Mouse (Mus musculus) mouse embryonic stem cell (cell line): Measurements from ENCODE around the gene Asphd2.

ENCODE experiments used
- in situ Hi-C, 2 experiments: fragments of 300-500 bp; cut with MboI; formaldehyde crosslinking; loops; 1 replicate in 1 of 2; 3 replicates in 1 of 2; pipeline ENCODE4 v1.14.3; 2019 to 2020; ENCODE audit warnings: low sequenced_read_pairs in 2 of 2, low pct_unique_long_range_greater_than_20kb in 1 of 2, mixed read lengths in 1 of 2; ENCODE audit not compliant: unreplicated experiment in 1 of 2

Asphd2 gene

DNA sequence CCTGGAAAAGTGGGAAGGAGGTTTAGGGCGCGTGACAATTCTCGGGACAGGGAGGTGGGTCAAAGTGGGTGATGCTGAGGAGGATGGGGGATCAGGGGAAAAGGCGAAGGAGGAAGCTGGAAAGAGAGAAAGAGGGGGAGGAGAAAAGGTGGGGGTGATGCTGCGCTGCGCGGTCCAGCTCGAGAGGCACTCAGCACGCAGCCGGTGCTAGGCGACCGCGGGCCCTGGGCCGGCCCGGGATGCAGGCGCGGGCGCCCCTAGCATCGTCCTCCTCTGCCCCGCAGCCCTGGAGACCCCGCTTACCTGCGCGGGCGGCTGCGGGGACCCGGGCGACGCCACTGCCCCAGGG, 277 bp downstream of the Asphd2 start:
- in situ Hi-C loops = no loop called here

DNA sequence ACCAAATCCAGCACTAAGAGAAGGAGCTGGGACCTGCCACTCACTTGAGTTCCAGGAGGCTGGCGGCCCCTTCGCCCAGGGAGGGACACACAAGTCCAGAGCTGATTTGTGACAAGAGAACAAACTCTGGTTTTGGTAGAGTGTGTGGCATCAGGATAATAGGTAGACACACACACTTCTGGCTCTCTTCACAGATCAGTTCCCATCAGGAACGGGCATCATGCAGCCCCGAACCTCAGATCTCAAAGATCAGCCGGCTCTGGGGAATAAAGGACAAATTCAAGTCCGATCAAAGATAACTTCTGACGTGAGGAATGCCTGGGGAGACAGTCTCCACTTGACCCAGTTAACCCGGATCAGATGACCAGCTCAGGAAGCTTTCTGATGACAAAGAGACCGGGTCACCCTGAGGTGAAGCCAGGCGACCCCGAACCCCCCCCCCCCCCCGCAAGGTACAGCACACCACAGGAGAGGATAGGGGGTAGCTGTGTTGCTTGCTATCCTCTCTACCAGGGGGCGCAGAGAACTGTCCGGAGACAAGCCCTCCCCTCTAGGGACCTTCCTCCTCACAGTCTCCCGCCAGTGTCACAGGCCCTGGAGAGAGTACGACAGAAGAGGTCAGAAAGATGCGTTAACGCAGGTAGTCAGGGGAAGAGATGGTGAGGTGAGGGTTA, 788 bp downstream of the Asphd2 start:
- in situ Hi-C loops = no loop called here

DNA sequence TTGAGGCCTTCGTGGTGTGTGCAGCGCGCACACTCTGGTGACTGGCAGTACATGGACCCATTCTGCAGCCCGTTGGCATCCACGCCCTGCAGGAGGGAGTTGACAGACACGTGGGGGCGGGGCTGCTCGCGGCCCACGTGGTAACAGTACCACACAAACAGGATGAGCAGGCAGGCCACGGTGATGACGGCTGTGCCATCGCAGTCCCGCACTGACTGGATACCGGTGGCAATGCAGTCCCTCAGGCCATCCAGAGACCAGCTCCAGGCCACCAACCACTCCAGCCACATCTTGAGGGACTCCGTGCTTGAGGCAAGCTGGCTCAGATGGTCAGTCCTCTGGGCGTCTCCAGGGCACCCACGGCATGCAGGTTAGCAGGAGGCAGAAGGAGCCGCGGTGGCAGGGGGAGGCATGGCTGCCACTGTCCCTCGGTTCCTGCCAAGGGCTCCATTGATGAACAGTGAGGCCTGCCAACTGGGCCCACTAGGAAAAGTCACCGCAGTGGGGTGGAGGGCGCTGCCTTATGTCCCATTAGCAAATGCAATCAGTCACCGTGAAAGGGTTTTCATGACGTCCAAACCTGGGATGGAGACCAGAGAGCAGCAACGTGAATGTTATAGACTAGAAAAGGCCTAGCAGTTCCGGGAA, 2.9 kb downstream of the Asphd2 start:
- in situ Hi-C loops = no loop called here

DNA sequence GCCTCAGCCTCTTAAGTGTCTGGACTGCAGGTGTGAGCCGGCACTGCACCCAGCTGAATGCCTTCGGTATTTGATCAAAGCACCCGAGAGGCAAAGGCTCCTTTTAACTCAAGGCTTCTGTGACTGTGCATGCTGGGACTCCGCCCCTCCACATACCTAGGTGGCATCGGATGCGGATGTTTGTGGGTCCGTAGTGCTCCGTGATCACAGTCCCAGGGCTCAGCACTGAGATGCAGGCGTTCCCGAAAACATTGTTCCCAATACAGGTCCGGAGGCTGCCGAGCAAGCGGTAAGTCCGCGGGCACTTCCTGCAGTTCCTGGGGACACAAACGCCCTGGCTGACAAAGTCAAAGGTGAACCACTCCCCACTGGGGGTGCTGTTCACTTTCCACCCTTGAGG, 3.7 kb downstream of the Asphd2 start:
- in situ Hi-C loops = no loop called here

DNA sequence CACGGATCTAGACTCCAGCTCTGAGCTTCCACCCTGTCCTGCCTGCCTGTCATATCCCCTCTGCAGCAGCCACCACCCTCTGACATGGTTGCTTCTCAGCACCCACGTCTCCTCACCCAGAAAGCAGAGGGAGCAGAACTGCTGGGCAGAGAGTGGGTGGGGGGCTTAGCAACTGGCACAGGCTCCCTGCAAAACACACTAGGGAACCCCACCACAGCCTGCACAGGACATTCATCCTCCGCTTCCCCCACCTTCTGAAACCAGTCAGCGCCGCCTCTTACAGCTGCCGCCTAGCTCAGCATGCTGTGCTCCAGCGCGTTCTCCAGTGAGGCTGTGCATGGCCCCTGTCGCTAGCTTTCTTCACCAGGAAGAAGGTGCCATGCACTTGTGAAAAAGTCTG, 5.3 kb downstream of the Asphd2 start:
- in situ Hi-C loops = no loop called here

DNA sequence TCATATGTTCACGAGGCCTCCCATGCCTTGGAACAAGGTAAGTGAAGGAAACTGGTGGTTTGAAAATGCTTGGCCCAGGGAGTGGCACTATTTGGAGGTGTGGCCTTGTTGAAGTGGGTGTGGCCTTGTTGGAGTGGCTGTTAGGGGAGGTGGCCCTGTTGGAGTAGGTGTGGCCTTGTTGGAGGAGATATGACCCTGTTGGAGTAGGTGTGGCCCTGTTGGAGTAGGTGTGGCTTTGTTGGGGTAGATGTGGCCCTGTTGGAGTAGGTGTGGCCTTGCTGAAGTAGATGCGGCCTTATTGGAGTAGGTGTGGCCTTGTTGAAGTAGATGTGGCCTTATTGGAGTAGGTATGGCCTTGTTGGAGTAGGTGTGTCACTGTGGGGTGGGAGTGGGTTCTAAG, 8.7 kb downstream of the Asphd2 start:
- in situ Hi-C loops = no loop called here

DNA sequence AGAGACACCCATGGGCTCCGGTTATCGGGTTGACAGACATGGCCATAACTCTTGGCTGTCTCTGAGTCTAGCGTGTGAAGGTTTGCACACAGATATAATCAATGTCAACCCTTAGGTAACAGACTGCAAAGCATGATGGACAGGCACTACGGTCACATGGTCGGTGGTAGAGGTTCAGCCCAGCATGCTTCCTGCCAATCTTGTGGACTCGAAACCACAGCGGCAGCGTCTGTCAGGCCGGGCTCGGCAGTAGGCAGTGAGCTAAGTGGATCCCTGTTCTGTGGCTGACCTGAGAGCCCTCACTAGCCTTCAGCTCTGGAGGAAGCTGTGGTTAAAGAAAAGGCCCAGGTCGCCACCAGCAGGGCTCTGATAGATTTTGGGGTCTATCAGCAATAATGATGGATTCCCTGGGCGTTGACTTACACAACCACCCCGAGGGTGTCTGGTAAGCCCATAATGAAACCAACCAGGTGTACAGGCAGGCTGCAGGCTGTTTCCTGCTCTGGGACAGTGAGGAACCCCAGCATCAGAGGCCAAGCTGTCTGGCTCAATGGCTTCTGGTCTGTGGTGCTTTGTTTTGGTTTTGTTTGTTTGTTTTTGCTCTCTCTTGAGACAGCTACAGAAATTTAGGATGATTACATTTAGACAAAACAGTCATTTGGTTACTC, 9.7 kb downstream of the Asphd2 start:
- in situ Hi-C loops = no loop called here

DNA sequence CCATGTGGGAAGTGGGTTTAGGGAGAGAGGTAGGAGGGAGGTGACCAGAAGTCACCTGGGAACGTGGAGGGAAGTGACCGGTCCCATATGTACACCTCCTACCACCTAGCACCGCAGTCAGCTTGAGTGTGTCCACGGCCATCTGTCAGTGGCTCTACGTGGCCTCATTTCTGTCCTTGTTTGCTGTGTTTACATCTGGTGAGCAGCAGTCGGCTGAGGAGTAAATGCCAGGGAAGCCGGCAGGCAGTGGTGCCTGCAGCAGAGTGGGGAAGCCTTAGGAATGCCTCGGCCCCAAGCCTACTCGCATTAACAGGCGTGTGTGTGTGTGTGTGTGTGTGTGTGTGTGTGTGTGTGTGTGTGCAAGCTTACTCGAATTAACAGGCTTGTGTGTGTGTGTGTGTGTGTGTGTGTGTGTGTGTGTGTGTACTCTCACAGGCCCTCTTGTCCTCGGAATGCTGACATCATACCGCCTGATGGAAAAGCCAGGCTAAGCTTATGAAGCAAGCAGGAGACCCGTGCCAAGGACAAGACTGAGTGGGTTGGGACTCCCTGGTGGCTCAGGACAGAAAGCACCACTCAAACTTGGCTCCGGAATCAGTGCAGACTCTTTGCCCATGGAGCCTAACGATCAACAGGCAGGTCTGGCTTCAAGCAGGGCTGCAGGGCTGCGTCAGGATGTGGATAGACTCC, 11.9 kb downstream of the Asphd2 start:
- in situ Hi-C loops = no loop called here

DNA sequence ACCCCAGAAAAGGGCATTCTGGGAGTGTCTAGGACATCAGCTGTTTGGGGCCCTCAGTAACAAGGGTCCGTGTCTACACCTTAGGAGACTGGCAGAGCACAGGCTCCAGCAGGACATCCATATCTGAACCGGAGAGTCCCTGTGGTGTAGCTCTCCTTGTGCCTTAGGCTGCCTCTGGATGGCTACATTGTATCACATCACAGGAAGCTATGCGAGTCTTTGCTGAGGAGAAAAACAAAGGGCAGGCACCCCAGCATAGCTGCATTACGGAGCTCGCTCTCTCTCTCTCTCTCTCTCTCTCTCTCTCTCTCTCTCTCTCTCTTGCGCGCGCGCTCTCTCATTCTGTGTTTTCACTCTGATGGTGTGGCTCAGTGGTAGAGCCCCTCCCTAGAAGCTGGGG, 12.6 kb downstream of the Asphd2 start:
- in situ Hi-C loops = no loop called here

DNA sequence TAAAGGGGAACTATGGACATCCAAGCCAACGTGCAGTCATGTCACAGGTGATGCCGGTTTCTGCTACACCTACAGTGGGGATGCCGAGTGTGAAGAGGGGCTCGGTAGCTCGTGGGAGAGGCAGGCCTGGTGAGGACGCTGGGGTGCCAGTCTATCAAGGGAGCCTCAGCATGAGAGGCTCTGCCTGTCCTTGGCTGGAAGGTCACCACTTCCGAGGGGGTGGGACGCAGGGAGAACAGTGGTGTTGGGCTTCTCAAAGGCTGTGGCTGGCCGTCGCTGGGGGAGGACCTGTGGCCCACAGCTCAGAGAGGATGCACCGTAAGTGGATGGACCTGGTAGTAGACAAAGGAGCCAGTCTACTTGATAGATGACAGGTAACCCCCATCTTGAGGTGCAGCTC, 13.5 kb downstream of the Asphd2 start:
- in situ Hi-C loops = no loop called here

DNA sequence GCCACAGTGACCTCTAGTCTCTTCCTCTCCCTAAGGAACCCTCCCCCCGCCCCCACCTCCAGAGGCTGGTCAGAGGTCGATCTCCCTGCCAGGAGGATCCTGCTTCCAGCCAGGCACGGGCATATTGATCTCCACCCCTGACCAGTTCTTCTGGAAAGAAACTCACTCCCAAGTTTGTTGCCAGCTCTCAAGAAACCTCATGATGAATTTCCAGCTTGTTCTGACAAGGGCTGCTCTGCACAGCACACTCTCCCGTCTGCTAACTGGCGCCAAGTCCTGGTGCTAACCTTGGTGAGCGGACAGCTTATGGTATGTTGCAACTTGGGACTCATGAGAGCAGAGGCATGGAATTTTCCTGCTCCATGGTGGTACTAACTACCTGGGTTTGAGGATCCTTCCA, 15.9 kb downstream of the Asphd2 start:
- in situ Hi-C loops = no loop called here

DNA sequence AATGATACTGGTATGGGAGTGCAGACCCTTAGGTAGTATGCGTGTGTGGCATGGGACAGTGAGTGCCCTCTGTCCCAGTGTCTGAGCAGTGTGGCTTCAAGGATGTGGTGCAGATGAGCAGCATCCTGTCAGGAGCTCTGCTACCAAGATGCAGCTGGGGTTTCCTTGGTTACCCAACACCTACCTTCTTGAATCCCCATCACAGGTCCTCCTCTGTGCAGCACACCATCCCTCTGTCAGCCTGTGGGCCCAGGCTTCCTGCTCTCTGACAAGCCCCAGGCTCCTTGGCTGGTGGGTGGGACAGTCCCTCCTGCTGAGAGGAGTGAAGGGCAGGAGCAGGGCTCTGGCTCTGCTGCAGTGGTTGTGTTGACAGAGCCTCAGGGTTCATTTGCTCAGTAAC, 17.3 kb downstream of the Asphd2 start:
- in situ Hi-C loops = no loop called here

DNA sequence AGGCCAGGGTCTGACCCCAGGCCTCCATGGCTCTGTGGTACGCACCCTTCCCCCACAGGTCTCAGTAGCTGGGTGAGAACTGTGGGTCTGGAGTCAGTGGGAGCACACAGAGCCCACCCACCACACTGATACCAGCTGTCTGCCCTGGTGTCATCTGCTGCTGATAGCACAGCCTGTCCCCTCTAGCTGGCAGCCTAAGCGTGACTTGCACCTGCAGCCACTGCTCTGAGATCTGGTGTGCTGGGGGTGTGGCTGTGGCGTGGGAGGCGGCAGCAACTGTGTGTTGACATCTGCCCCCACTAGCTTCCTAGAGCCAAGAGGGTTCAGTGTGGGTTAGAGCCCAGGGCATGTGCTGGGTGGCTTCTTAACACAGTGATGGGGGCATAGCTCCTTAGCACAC, 18.6 kb downstream of the Asphd2 start:
- in situ Hi-C loops = no loop called here

DNA sequence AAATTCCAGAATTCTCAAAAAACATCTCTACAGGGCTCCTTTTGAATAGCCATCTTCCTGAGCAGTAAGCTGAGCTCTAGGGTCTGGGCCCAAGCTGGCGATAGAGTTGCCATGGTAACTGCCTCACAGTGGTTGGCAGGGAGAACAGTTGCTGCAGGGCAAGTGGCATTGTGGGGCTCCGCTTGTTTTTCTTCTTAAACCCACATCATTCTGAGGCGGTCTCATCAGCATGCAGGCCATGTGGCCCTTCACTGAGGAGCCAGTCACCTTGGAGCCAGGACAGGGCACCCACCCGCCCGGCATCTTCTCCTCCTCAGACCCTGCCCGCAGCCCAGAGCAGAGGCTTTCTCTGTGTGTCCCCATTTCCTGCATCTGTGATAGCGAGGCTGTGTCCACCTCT, 22.7 kb downstream of the Asphd2 start:
- in situ Hi-C loops = no loop called here

DNA sequence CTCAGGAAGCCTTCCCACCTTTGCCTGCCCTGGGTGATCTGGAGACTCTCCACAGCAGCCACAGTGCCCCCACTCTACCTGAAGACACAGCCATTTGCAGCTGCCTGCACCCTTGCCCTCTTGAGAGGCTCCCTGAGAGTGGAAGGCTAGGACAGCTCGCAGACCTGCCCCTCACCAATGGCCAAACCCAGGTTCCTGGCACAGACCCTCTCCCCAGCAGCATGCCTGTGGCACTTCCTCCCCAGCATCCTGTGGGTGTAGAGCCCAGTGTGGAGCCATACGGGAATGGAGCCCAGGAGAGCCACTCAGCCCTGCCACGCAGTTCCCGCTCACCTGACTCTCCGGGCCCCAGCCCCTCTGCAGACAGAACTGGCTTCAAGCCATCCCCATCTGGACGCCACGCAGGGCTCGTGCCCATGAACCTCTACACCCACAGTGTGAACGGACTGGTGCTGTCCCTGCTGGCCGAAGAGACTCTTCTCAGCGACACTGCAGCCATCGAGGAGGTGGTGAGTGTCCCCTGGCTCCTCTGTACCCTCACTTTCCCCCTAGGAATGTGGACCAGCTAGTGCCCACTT, 24.3 kb downstream of the Asphd2 start:
- in situ Hi-C loops = no loop called here

DNA sequence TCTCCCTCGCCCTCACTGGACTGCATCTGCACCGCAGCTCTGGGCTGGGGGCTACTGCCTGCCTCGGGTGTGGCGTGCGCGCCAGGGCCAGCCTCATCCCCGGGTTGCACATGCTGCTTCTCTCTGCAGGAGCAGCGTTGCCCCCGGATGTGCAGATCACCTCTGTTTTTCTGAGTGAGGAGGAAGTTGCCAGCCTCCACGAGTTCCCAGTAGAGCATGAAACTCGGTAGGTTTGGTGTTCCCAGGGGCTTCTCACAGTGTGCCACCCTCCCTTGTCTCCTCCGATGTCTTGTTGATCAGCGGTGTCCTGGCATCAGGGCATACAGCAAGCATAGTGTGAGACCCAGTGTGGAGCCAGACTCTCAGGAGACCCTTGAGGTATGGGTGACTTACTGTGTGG, 25.3 kb downstream of the Asphd2 start:
- in situ Hi-C loops = no loop called here

DNA sequence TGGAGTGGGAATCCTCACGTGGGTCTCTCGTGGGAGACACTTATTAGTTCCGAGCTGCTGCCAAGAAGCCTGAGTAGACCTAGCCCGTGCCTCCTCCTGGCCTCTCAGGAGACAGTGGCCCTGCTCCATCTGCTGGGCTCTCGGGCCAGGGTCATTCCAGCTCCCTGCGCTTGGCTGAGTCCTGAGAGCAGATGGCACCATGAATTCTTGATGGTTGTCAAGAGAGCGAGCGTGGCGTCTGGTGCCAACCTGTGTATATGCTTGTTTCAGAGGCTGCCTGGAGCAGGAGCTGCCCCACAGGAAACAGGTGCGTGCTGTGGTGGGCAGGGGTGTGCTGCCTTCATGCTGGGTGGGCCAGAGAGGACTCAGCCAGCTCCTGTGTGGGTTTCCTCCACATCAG, 26.0 kb downstream of the Asphd2 start:
- in situ Hi-C loops = no loop called here

DNA sequence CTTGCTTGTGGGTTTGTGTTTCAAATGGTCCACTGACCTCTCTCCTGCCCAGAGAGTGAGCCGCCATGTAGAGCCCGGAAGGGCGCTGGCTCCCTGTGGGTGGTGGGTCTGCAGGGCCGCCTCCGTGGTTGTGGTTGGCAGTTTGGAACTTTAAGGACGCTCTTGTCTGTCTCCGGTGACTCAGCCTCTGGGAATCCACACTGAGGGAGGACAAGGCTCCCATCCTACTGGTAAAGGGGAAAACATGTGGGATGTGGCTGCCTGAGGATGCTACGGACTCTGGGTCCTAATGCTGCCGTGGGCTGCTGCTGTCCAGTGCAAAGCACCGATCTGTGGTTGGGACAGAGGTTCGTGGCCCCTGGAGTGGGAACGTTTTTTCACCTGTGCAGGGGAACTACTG, 26.7 kb downstream of the Asphd2 start:
- in situ Hi-C loops = no loop called here

DNA sequence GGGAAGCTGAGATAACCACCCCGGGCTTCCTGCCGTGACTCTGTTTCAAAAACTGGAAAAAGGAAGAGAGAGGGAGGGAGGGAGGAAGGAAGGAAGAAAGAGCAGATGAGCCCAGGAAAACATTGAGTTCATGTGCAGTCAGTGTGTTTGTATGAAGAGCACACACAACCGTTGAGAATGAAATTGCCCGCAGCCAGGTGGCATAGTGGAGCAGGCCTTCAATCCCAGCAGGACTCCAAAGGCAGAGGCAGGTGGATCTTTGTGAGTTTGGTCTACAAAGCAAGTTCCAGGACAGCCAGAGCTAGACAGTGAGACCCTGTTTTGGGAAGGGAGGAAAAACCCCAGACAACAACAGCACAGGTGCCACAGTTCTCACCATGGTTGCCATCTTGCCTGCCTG, 27.3 kb downstream of the Asphd2 start:
- in situ Hi-C loops = no loop called here
